Mouse (Mus musculus) embryonic facial prominence, embryonic 14.5 days (tissue): ENCODE results near the gene Map7. TPM values are rescaled to one million over a fixed set of nuclear protein-coding genes. Genes with fewer than 3 reads are reported as not detected.

Experiments
- ATAC-seq: fragments of 200-750 bp; cut with Nextera tagmentation; 2 replicates; pipeline ENCODE4 v1.8.0; 2017; ENCODE audit warnings: low read depth, moderate number of reproducible peaks, moderate TSS enrichment
- DNase-seq: peaks from one replicate; pipeline ENCODE4 v3.0.0-alpha.2; 2015; ENCODE audit warnings: low spot score
- H3K27ac ChIP-seq: fragments of 300-500 bp; sonication (generic); replicated peaks from 2 replicates; pipeline ENCODE4 v1.5.1; 2014; ENCODE audit warnings: low read depth, mild to moderate bottlenecking, low read length, moderate library complexity
- H3K27me3 ChIP-seq: fragments of 300-500 bp; sonication (generic); replicated peaks from 2 replicates; pipeline ENCODE4 v1.6.1; 2014; ENCODE audit warnings: low read length; ENCODE audit not compliant: control insufficient read depth, insufficient read depth
- H3K36me3 ChIP-seq: fragments of 300-500 bp; sonication (generic); 2 replicates; pipeline ENCODE4 v1.6.1; 2014; ENCODE audit warnings: low read length, mixed read lengths; ENCODE audit not compliant: control insufficient read depth, insufficient read depth
- H3K4me1 ChIP-seq: fragments of 300-500 bp; sonication (generic); 2 replicates; pipeline ENCODE4 v1.6.1; 2014; ENCODE audit warnings: antibody characterized with exemption, low read length; ENCODE audit not compliant: control insufficient read depth, insufficient read depth
- H3K4me2 ChIP-seq: fragments of 300-500 bp; sonication (generic); 2 replicates; pipeline ENCODE4 v1.6.1; 2014; ENCODE audit warnings: low read depth, mild to moderate bottlenecking, low read length, moderate library complexity, mixed read lengths
- H3K4me3 ChIP-seq: fragments of 300-500 bp; sonication (generic); 2 replicates; pipeline ENCODE4 v1.5.1; 2014; ENCODE audit warnings: low read depth, mild to moderate bottlenecking, low read length
- H3K9ac ChIP-seq: fragments of 300-500 bp; sonication (generic); 2 replicates; pipeline ENCODE4 v1.6.1; 2014; ENCODE audit warnings: low read depth, mild to moderate bottlenecking, low read length, moderate library complexity, mixed read lengths
- H3K9me3 ChIP-seq: fragments of 300-500 bp; sonication (generic); 2 replicates; pipeline ENCODE4 v1.6.1; 2016; ENCODE audit warnings: low read length; ENCODE audit not compliant: control insufficient read depth
- WGBS: fragments of 180-500 bp; shearing (Covaris S2); extraction: QIAGEN DNeasy Blood & Tissue Kit; methylation state at CpG from one replicate; pipeline ENCODE4 v1.1.7; 2014; 5-methylcytosine and 5-hydroxymethylcytosine counted together
- polyA plus RNA-seq: library from polyadenylated mRNA; unstranded; fragments of >200 nt; fragmentation: Nextera tagmentation; extraction: Ambion mirVana; gene quantifications from 2 replicates; pipeline ENCODE4 v1.2.1, GENCODE M21; 2014

Map7 gene
- polyA plus RNA-seq, 1 experiment from 2014 or later = 10.0 TPM

DNA sequence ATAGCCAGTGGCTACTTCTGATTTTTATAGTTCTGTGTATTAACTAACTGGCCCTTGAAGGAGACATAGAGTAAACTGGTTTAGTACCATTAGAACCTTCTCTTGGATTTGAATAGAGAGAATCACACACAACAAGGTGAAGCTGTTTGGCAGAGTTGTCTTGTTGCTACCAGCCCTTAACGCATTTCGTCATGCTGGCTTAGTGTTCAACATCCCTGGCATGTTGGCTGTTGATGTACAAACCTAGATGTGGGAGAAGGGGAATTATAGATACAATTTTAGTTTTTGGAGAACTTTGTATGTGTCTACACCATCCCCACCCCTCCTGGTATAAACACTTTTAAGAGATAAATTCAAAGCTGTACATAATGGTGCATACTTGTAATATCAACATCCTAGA, 37.5 kb downstream of the Map7 start:
- Histone ChIP-seq H3K27me3 (no peaks in the 10 kb centered on the region), H3K4me1 (0 out of 2 replicates have a peak, but pooled peaks cover 8% of the 10 kb centered on the region), H3K4me3 (no peak overlapping the region), H3K9me3 (no peaks in the 10 kb centered on the region), H3K27ac (no peak overlapping the region), H3K36me3 (no peaks in the 10 kb centered on the region), H3K9ac (no peak overlapping the region), H3K4me2 (no peak overlapping the region)
- no peak for ATAC-seq
- 87% methylated on average over 2 of the region's 2 CpGs for WGBS
- DNase-seq = no peak

DNA sequence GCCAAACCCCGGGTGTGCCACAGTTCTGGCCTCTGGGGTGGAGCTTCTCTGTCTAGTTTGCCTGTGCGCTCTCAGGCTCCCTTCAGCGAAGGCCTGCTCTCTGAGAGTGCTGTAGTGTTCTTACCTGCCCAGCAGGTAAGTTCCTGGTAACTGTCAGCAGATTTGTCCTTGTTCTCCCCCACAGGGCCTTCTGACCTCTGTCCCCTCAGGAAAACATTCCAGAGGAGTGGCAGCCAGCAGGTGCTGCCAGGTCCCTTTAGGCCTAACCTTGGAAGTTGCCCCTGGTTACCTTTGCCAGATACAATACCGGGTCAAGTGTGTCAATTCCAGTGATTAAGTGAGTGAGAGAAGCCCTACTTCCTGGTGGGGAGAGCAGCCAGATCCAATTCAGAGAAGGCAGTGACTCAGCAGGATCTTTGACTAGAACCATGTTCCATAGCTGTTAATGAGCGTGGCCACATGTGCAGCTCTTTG, 38.6 kb downstream of the Map7 start:
- no peak overlapping the region for H3K27ac ChIP-seq
- DNase-seq = no peak
- no peak for ATAC-seq
- H3K36me3 ChIP-seq = no peaks in the 10 kb centered on the region
- H3K9me3 ChIP-seq = no peaks in the 10 kb centered on the region
- H3K4me3 ChIP-seq = no peak overlapping the region
- H3K4me1 ChIP-seq = no peaks in the 10 kb centered on the region
- 77% methylated on average over 5 of the region's 5 CpGs for WGBS
- H3K27me3 ChIP-seq = no peaks in the 10 kb centered on the region
- H3K4me2 ChIP-seq = no peak overlapping the region
- no peak overlapping the region for H3K9ac ChIP-seq

DNA sequence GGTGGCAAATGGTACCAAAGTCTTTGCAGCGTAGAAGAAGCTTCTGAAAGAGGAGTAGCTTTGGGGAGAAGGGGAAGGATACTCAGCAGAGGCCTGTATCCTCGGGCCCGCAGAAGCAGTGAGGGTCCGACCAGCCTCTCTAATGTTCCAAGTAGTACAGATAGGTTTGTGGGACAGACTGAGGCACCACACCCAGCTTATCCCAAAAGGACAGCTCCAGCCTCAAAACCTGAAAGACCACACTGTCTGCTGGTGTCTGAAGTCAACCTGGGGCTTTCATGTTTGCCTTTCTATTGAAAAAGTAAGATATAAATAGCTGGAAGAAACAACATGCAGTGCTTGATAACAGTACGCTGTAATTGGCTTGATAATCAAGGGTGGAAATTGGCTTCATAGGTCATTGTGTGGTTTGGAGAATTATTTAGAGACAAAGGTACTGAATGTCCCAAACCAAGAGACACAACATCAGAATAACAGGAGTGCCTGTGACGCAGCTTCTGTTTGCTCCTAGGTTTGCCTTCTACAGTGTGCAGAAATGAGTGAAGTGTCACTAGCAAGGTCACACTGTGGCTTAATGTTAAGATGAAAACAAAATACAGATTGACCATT, 42.0 kb downstream of the Map7 start:
- H3K27ac ChIP-seq = no peak overlapping the region

DNA sequence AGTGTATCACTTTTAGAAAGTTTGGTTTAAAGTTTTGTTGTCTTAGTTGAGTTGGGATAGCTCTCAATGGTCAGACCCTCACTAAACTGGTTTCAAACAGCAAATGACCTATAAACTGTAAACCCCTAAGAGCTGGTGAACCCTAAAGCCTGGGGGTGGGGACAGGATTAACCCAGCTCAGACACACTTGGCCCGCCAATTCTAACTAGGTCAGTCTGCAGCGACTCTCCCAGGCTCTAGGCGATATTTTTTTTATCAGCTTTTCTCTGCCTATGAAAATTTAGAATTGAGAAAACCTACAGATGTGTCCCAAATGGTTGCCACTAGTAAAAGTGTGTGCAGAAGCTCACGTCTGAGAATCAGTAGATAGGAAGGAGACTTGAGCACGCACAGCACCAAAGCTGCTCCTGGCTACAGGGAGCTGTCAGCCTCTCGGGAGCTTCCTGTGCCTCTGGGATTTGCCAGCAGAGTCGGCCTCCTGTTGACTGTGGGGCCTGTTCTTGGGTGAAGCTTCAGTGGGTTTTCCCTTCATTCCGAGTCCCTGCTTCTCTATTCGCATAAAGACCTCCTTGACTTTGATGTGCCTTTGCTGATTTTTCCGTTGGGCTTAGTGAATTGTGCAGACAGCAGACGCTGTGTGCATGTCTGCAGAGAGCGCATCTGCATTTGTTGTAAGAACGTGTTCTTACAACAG, 46.7 kb downstream of the Map7 start:
- peak; percentile 39 for DNase-seq
- Histone ChIP-seq H3K9ac (no peak overlapping the region), H3K27ac (no peak overlapping the region), H3K4me3 (no peak overlapping the region), H3K27me3 (no peaks in the 10 kb centered on the region), H3K9me3 (no peaks in the 10 kb centered on the region), H3K36me3 (no peaks in the 10 kb centered on the region), H3K4me1 (peaks cover 6% of the 10 kb centered on the region; the same call in 1 of the 2 replicates), H3K4me2 (no peak overlapping the region)
- ATAC-seq = 0 out of 2 replicates have a peak, but pooled peaks have one; percentile 41
- 36% methylated on average over 13 of the region's 13 CpGs for WGBS

More for the DNA sequence above, 42.0 kb downstream of the Map7 start:
- Histone ChIP-seq H3K4me3 (no peak overlapping the region), H3K9me3 (no peaks in the 10 kb centered on the region), H3K4me1 (peaks cover 3% of the 10 kb centered on the region; the same call in 1 of the 2 replicates), H3K9ac (no peak overlapping the region), H3K36me3 (no peaks in the 10 kb centered on the region), H3K27me3 (no peaks in the 10 kb centered on the region), H3K4me2 (no peak overlapping the region)
- ATAC-seq (no peak), DNase-seq (no peak)
- WGBS = 90% methylated on average over 6 of the region's 6 CpGs

- H3K36me3 ChIP-seq = no peaks in the 10 kb centered on the region
- WGBS = 74% methylated on average over 7 of the region's 7 CpGs
- no peak overlapping the region for H3K9ac ChIP-seq
- H3K27ac ChIP-seq = no peak overlapping the region
- H3K9me3 ChIP-seq = no peaks in the 10 kb centered on the region
- H3K4me1 ChIP-seq = peaks cover 6% of the 10 kb centered on the region; the same call in 1 of the 2 replicates
- no peaks in the 10 kb centered on the region for H3K27me3 ChIP-seq
- H3K4me3 ChIP-seq = no peak overlapping the region
- ATAC-seq (no peak), DNase-seq (no peak)
- no peak overlapping the region for H3K4me2 ChIP-seq
These were observed 48.8 kb downstream of the Map7 start for GRCm38 (mm10) chr10:20197039-20197438.

GRCm38 (mm10) chr10:20198968-20199737, 50.9 kb downstream of the Map7 start:
- DNase-seq (no peak), ATAC-seq (no peak)
- Histone ChIP-seq H3K27ac (no peak overlapping the region), H3K27me3 (no peaks in the 10 kb centered on the region), H3K4me2 (no peak overlapping the region), H3K9ac (no peak overlapping the region), H3K36me3 (no peaks in the 10 kb centered on the region), H3K4me1 (peaks cover 6% of the 10 kb centered on the region; the same call in 1 of the 2 replicates), H3K9me3 (no peaks in the 10 kb centered on the region), H3K4me3 (no peak overlapping the region)
- WGBS = 63% methylated on average over 10 of the region's 10 CpGs

DNA sequence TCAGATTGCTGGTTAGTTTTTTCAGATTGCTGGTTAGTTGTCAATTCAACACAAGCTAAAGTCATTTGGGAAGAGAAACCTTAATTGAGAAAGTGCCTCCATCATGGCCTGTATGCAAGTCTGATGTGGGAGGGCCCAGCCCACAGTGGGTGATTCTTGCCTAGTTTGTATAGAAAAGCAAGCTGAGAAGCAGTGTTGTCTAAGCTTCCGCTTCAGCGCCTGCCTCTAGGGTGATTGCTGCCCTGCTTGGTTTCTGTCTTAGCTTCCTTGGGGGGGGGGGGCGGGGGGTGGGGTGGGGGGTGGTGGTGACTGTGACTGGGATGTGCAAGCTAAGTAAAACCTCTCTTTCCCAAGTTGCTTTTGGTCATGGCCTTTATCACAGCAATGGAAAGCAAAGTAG, 53.0 kb downstream of the Map7 start:
- H3K4me2 ChIP-seq = no peak overlapping the region
- no peaks in the 10 kb centered on the region for H3K36me3 ChIP-seq
- no peaks in the 10 kb centered on the region for H3K9me3 ChIP-seq
- no peak for ATAC-seq
- H3K4me3 ChIP-seq = no peak overlapping the region
- no peak for DNase-seq
- WGBS = 58% methylated on average over 2 of the region's 3 CpGs
- H3K4me1 ChIP-seq = no peaks in the 10 kb centered on the region
- no peak overlapping the region for H3K27ac ChIP-seq
- no peaks in the 10 kb centered on the region for H3K27me3 ChIP-seq
- no peak overlapping the region for H3K9ac ChIP-seq

- ATAC-seq = no peak
- no peak overlapping the region for H3K27ac ChIP-seq
- WGBS = 59% methylated on average over 9 of the region's 9 CpGs
- H3K27me3 ChIP-seq = no peaks in the 10 kb centered on the region
- no peak for DNase-seq
- no peaks in the 10 kb centered on the region for H3K4me1 ChIP-seq
- H3K4me2 ChIP-seq = no peak overlapping the region
- no peaks in the 10 kb centered on the region for H3K36me3 ChIP-seq
- no peak overlapping the region for H3K9ac ChIP-seq
- H3K9me3 ChIP-seq = no peaks in the 10 kb centered on the region
- no peak overlapping the region for H3K4me3 ChIP-seq
These were observed 53.9 kb downstream of the Map7 start for GRCm38 (mm10) chr10:20202171-20202570.
